Mouse (Mus musculus) C3H10T1/2 (cell line): Measurements from ENCODE around the gene Tex22. TPM values are rescaled to one million over a fixed set of nuclear protein-coding genes. Genes with fewer than 3 reads are reported as not detected.

Experiments
- polyA plus RNA-seq, 2 experiments: library from polyadenylated mRNA; unstranded; fragments of >200 nt; fragmentation: generic; extraction: Trizol; gene quantifications; one replicate each; pipeline ENCODE4 v1.2.1; 2012; ENCODE audit warnings: missing spikeins in 2 of 2

The Tex22 gene
- polyA plus RNA-seq, result under 1 TPM; 0.04 to 0.11 TPM

GRCm38 (mm10) chr12:113074329-113075062 lies at the start of gene Tex22:
Gene Tex22 (plus strand): TSS chr12:113074502.

GRCm38 (mm10) chr12:113097749-113098281 lies 23.5 kb downstream of the Tex22 start, which contains the start of gene Mta1:
Gene Mta1 (plus strand): TSS chr12:113098278.

Other genes starting within 250 kb of the Tex22 start
- 10 to 100 TPM; 17.1 to 24.4 TPM for gene Cdca4, start 245.1 kb upstream of the Tex22 start, polyA plus RNA-seq
- gene Gpr132, start 206.3 kb upstream of the Tex22 start, polyA plus RNA-seq, result not detected
- gene Jag2, start 144.7 kb upstream of the Tex22 start, polyA plus RNA-seq, result 10 to 100 TPM in 1 of 2 experiments, 1 to 10 TPM in 1; 5.8 to 10.6 TPM
- 10 to 100 TPM; 19.1 to 31.0 TPM for gene Nudt14, start 132.4 kb upstream of the Tex22 start, polyA plus RNA-seq
- 10 to 100 TPM; 15.2 to 19.6 TPM for gene Btbd6, start 98.0 kb upstream of the Tex22 start, polyA plus RNA-seq
- gene Brf1, start 73.8 kb upstream of the Tex22 start, polyA plus RNA-seq, result 10 to 100 TPM; 10.6 to 27.4 TPM
- 10 to 100 TPM in 1 of 2 experiments, 1 to 10 TPM in 1; 10.0 to 24.7 TPM for gene Pacs2, start 60.0 kb upstream of the Tex22 start, polyA plus RNA-seq
- gene Mta1, start 23.8 kb downstream of the Tex22 start, polyA plus RNA-seq, result 10 to 100 TPM; 45.1 to 93.4 TPM
- 100 to 1,000 TPM; 109 to 124 TPM for gene Crip2, start 65.7 kb downstream of the Tex22 start, polyA plus RNA-seq
- gene Crip1, start 71.8 kb downstream of the Tex22 start, polyA plus RNA-seq, result under 1 TPM; 0.02 to 0.45 TPM
- gene Tedc1, start 81.9 kb downstream of the Tex22 start, polyA plus RNA-seq, result 10 to 100 TPM; 10.6 to 10.8 TPM
- 10 to 100 TPM; 16.1 to 16.3 TPM for gene Tmem121, start 111.4 kb downstream of the Tex22 start, polyA plus RNA-seq